Mouse (Mus musculus) brain, embryonic 14.5 days (tissue): Measurements from ENCODE around the gene Sall1.

Source experiments
- CTCF ChIP-seq: fragments of 200-500 bp; IDR thresholded peaks from 2 replicates; pipeline ENCODE4 v1.5.1; 2012; ENCODE audit warnings: inconsistent platforms, mild to moderate bottlenecking, moderate library complexity, borderline replicate concordance; ENCODE audit not compliant: insufficient read depth, insufficient read length; ENCODE audit errors: extremely low read depth
- POLR2A ChIP-seq: fragments of 200-500 bp; IDR thresholded peaks from 2 replicates; pipeline ENCODE4 v1.6.1; 2012; ENCODE audit warnings: mild to moderate bottlenecking, inconsistent platforms, borderline replicate concordance; ENCODE audit not compliant: poor library complexity, insufficient read depth, insufficient read length, severe bottlenecking; ENCODE audit errors: extremely low read depth

GRCm38 (mm10) chr8:89042560-89043370 lies 1.2 kb downstream of the Sall1 start:
- TF ChIP-seq POLR2A (0 out of 2 replicates have a peak, but pooled peaks have one; percentile 28), CTCF (no peak)
